Mouse (Mus musculus): ENCODE measurements around the gene Map3k19. TPM values are rescaled to one million over a fixed set of nuclear protein-coding genes. Genes with fewer than 3 reads are reported as not detected.

Map3k19 gene
- under 1 TPM in 1 of 2 experiments, not detected in 1; 0.05 TPM for total RNA-seq (2021)

DNA sequence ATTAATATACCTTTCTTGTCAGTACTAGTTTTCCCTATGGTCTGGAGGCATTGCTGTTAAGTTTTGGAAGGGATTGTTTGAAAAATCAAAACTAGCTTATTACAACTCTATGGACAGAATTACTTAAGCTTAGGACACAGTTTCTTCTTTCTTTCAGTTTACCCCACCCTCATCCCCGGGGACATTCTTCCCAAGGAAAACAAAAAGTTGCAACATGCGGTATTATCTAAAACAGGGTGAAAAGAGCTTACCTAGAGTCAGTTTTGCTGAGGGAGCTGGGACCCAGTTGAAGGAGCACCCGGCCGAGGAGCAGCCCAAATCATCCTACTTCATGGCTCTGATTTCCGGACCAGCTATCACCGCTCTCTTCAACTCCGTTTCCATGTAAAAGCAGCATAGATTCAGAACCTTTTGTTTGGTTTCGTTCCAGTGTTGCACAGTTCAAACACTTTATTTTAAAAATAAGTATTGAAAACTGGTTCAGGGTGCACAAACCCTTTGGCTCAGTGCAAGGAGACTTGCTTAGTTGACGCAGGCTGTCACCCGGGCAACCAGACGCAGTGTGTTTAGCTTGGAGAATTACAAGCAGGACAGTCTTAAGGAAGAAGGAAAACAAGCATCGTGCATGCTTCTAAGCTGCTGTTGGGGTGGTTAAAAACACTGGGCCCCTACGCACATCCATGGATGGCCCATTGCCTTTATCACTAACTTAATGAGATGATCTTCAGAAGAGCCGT, at the start of gene Map3k19:
Gene Map3k19, minus strand, starts transcription at position 546 of the 737 bp plus-strand sequence.
- intact Hi-C loops (cut with DNase I) = no loop called here
- peak in 1 of 2 experiments; percentile 29 for DNase-seq

DNA sequence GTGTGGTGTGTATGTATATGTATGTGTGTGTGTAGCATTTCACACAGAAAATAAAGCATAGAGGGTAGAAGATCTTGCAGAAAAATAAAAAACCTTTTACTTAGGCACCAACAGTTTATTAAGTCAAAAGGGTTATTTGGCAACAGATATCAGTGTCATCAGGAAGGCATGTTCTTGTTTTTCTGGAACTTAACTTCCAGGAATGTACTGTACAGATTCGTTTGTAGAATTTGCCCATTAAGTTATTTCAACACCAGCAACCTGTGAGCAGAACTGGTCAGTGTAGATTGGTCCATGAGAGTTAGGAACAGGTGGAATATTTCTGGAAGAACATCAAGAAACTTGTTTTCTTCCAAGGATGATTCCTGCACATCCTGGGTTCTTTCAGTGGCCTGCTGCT, 44.6 kb upstream of the Map3k19 start:
- intact Hi-C loops (cut with DNase I) = no loop called here
- no peak for DNase-seq

DNA sequence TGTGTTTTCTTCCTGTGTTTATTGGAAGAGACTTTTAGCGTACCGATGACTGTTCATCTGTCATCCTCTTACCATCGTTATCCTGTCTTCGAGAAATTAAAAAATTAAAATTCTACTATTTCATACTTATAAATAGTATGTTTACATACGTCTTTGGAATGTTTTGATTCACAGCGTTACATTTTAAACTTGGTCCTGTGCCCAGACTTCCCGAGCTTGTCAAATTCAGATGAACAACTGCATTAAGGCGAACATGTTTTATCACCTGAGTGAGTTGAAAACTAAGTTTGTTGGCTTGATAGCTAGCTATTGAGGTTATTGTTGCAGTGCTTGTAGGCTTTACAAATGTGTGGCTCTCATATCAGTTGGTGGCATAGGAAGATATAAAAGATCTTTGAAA, 14.4 kb upstream of the Map3k19 start:
- intact Hi-C loops (cut with DNase I) = loop anchor here (5.0 kb wide), 1 partner anchor 97 kb away; the partner anchor contains the start of gene Ccnt2
- DNase-seq = no peak

DNA sequence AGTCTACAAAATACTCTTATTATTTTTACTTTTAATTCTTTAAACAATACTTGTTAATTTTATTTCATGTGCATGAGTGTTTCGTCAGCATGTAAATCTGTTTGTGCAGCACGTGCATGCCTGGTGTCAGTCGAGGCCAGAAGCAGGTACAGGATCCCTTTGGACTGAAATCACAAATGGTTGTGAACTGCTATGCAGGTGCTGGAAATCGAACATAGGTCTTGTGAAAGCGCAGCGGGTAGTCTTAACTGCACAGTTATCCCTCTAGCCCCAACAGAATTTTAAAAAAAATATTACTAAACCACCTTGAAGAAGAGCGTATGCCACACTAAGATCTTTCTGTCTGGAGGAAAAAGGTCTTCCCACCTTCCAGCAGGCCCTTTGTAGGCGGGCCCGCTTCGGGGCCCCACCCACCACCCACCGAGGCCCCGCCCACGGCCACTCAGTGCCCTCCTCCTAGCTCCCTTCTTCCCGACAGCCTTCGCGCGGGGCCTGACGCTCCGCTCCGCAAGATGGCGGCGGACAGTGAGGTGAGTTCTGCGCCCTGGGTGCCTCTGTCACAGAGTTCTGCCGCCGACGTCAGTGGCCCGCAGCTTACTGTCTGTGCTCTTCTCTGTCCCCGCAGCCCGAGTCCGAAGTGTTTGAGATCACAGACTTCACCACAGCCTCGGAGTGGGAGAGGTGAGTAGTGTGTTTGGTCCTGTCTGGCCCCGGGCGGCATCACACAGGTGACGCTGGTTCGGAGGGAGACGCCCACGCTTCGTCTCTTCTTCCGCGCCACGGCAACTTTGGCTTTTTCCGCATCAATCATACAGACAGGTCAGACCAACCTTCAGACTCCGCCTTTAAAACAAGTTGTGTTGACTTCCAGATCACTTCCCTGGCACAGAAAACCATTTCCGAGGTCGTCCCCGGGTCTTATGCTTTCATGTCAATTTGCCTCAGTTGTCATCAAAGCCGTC, 13.8 kb upstream of the Map3k19 start, which contains the start of gene Rab3gap1:
Gene Rab3gap1, plus strand, starts transcription at position 474 of the 962 bp plus-strand sequence.
- intact Hi-C loops (cut with DNase I) = loop anchor here (5.0 kb wide), 1 partner anchor 96 kb away; the partner anchor contains the start of gene Ccnt2
- DNase-seq = peak; percentile 89

DNA sequence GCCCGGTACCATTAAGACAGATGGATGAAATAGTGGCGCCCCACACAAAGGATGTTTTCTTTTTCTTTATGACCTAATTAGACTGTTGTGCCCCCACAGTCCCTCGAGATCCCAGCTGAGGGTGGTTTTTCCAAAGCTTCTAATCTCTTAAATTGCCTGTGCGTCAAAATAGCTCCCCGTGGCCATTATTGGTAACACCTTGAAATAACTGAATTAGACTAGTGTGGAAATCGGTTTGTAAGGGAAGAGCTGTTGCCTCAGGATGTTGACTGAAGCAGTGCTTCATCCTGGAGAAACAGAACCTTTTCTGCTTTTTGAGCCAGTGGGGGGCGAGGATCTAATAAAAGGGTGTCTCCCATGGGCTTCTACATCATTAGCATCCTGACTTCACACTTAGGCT, 9.0 kb upstream of the Map3k19 start:
- DNase-seq = no peak
- intact Hi-C loops (cut with DNase I) = no loop called here

DNA sequence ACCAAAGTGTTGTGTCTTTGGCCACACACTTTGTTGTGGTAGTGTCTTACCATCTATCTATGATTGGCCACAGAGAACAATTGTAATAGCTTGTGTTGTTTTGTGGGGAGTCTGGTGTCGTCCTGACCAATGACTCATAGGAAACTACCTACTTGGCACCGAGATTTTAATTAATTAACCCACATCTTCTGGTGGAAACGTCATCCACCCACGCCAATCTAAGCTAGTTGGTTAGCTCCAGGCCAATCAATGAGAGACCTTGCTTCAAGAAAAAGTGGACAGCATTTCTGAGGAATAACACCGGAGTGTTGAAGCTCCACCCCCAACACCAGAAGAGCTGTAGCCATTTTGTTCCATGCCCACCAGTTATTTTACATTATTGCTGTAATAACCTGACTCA, 7.1 kb upstream of the Map3k19 start:
- no peak for DNase-seq
- intact Hi-C loops (cut with DNase I) = no loop called here

DNA sequence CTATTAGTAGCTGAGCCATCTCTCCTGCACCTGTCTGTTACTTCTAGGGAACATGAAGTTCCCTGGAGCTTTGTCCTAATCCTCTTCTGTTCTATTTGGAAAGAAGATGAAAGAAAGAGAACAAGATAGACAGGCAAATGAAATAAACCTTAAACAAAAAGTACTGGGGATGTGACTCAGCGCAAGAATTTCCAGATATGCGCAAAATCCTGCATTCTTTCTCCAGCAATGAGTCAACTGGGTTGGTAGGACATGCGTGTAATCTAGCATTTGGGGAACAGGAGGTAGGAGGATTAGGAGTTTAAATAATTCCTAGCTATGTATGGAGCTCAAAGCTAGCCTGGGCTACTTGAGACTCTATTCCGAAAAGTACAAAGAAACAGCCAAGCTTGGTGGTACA, 5.7 kb upstream of the Map3k19 start:
- no peak for DNase-seq
- intact Hi-C loops (cut with DNase I) = no loop called here

DNA sequence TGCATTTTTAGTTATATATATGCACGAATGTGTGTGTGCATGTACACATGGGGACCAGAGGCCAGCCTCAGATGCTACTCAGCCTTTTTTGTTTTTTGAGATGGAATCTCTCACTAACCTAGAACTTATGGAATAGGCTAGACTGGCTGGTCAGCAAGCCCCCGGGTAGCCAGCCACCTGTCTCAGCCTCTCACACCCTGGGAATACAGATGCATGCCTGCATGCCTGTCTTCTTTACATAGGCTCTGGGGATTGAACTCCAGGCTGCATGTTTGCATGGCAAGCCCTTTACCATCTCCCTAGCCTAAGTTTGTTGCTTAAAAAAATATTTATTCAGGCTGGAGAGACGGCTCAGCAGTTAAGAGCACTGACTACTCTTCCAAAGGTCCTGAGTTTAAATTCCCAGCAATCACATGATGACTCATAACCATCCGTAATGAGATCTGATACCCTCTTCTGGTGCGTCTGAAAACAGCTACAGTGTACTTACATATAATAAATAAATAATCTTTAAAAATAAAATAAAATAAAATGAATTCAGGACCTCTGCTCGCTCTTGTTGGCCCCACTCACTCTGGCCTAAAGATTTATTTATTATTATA, 5.1 kb upstream of the Map3k19 start:
- intact Hi-C loops (cut with DNase I) = no loop called here
- DNase-seq = no peak

DNA sequence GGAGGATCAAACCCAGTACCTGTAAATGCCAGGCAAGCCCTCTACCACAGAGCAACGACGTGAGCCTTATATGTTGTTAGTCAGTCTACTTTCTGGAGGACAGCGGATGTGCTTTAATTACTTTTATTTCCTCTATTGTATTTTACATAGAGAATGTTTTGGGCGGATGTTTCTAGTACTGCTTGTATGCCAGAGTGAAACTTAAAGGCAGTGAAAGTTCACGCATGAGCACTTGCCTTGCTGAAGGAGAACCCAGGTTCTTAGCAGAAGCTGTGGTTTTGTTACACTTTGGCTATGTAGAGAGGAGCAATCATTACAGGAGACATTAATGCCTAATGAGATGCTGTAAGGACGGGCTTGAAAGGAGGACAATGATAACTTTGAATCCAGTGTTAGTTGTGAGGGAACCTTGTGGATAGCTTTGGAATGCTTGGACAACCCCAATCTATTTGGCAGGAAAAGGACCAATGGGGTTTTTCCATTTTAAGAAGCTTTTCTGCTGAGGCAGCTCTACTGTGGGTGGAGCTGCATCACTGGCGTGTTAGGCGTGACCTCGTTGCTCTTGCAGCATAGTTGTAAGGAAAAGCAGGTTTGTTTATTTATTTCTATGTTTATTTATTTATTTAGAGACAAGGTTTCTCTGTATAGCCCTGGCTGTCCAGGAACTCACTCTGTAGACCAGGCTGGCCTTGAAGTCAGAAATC, 4.3 kb upstream of the Map3k19 start:
- no peak for DNase-seq
- intact Hi-C loops (cut with DNase I) = no loop called here

DNA sequence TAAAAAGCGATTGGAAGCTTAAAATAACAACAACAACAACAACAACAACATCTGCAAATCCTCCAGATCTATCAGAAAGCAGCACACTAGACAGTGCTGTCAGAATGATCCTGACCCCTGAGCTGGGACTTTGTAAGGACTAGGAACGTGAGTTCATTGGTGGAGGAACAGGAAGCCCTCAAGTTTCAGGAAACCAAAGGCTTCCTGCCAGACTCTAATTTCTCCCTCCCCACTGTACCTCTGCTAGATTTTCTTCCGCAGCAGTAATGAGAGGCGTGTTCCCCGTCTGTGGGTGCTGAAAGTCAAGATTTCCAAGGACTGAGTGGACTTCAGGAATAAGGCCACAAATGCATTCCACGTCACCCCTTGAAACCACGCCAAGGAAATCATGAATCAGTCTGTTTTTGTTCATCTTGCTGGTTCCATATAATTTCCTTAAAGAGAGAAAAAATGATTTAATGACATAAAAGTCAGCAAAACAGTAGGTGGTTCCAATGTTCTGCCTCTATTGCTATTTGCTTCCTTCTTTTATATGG, 4.7 kb downstream of the Map3k19 start:
- intact Hi-C loops (cut with DNase I) = no loop called here
- DNase-seq = no peak

DNA sequence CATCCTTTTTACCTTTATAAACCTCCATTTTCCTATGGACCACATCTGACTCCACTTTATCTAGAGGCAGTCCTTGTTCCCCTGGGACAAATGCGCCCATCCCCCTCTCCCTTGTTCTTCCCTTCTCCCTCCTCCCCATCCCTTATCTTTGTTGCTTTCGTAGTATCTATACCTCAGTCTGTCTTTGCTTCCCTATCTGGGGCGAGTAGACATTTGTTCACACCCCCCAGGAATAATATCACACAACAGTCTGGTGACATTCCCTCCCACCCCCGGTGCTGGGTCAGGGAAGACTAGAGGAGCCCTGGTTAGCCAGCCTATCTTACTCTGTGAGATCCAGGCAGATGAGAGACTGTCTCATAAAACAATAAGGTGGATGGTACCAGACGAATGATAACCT, 9.4 kb downstream of the Map3k19 start:
- DNase-seq = no peak
- intact Hi-C loops (cut with DNase I) = no loop called here

DNA sequence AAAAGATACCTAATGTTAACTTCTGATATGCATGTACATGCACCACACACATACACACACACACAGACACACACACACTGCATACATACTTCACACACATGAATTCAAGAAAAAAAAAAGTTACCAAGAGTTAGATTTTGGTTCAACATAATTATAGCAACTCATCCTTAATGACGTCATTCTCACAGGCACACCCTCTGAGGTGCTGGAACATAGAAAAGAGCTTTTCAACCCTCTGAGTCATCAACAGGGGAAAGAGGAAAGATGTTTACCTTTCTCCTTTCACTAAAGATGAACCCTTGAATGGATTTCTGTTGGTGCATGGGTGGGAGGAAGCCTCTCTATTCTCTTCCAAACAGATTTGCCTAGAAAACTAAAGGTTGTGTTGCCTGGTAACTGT, 16.2 kb downstream of the Map3k19 start:
- intact Hi-C loops (cut with DNase I) = no loop called here
- DNase-seq = no peak

DNA sequence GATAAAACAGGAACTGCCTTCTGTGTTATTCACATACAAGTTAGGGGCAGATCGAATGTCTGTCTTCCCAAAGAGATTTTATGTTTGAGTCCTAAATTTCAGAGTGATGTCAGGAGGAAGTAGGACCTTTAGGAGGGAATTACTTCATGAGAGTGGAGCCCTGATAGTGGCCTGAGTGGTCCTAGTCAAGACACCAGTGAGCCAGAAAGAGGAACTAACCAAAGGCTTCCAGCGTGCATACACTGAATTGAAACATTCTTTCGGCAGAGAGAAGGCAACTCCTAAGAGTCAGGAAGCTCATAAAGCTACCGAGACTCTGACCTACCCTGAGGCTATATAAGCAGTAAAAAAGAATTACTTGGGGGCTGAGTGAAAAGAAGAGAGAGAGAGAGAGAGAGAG, 18.2 kb downstream of the Map3k19 start:
- DNase-seq = no peak
- intact Hi-C loops (cut with DNase I) = no loop called here

DNA sequence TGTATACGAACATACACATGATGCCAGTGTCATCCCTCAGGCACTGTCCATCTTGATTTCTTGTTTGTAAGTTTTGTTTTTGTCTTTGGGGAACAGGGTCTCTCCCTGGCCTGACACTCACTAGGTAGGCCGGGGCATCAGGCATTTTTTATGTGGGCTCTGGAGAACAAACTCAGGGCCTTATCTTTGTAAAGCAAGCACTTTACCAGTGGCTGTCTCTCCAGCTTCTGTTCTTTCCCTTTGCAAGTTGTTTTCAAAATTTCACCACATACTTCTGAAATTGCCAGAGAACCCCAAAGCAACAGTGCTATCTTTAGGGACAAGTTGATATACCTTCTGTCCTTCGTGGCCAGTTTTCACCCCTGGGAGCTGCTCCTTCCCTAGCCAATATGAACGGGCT, 20.6 kb downstream of the Map3k19 start:
- intact Hi-C loops (cut with DNase I) = no loop called here
- DNase-seq = no peak

DNA sequence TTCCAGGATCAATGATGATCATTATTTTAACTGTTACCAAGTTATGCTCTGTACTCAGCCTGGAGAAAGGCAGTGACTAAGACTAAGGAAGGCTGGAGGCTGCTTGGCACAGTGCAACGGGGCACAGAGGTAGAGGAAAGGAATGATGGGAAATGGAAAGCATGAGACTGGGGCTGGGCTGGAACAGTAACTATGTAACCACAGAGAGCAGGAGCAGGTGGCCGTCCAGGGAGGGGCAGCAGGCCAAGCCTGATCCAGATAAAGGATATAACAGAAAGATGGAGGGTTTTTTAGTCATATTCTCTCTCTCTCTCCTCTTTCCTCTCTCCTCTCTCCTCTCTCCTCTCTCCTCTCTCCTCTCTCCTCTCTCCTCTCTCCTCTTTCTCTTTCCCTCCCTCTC, 21.1 kb downstream of the Map3k19 start:
- intact Hi-C loops (cut with DNase I) = no loop called here
- DNase-seq = no peak

DNA sequence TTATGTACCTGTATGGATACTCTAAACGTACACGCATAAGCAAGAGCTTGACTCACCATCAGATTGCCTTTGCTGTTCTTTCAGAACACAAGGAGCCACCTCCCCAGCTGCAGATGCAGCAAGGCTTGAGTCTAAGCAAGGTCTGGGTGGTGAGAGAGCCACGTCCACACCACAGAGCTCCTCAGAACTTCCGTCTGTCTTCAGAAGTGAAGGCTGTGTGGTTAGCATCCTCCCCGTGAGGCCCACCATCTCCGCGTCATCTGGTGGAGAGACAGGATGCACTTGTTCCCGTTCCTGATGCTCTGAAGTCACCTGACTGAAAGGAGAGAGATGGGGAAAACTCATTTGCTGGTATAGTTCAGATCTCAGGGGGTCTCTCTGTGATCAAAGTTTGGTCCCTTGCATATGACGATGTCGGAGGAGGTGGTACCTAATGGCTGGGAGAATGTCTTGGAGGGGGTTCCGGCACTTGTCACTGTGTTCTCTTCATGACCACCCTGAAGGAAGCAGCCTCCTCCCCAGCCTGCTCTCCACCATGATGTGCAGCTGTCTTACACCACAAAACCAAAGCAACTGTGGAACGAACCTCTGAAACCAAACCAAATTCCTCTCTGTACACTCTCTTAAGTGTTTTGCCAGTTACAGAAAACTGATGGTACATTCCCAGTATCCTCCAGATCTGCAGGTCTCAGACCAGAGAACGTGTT, 24.5 kb downstream of the Map3k19 start:
- DNase-seq = no peak
- intact Hi-C loops (cut with DNase I) = no loop called here

DNA sequence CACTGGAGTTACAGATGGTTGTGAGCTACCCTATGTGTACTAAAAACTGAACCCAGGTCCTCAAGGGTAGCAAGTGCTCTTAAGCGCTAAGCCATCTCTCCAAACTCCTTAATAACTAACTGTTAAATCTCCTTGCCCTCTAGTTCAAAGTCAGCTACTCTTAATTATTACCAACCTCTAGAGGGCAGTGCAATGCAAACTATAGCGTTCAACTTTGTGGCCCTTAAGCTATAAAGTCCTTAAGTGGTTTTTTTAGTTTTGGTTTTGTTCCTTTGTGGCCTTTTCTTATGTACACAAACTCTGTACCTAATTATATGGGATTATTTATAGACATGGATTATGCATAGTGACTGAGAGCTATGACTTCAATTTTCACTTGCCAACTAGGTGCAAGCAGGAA, 27.5 kb downstream of the Map3k19 start:
- intact Hi-C loops (cut with DNase I) = loop anchor here (5.0 to 10.0 kb wide), 5 partner anchors 90 to 1007 kb away; no protein-coding TSS in a partner anchor
- peak; percentile 13 to 15 for DNase-seq

DNA sequence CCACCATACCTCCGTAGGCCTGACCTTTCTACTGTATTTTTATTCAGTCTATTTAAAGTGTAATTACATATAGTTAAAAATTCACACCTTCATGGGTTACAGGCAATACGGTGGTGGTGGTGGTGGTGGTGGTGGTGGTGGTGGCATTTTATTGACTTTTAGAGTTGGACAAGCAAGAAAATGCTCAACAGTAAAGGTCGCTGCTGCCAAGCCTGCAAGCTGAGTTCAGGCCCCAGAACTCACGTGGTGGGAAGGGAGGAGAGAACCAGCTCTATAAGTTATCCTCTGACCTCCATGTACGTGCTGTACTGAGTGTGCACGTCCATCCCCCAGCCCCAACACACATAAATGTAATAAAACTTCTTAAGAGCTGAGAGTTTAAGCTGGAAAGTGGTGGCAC, 38.5 kb downstream of the Map3k19 start:
- DNase-seq = no peak
- intact Hi-C loops (cut with DNase I) = no loop called here

DNA sequence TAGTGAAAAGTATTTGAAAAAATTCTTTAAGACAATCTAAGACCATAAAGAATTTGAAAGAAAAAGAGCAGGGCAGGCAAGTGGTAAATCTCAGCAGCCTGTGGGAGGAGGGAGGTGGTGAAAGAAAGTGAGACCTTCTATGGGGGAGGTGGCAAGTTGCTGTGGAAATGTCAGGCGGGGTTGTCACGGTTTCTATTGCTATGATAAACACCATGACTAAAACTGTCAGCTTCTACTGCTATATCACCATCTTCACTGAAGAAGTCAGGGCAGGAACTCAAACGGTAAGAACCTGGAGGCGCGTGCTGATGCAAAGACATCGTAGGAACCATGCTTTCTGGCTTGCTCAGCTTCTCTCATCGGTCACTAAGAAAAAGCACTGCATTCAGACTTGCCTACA, 41.9 kb downstream of the Map3k19 start:
- no peak for DNase-seq
- intact Hi-C loops (cut with DNase I) = no loop called here

DNA sequence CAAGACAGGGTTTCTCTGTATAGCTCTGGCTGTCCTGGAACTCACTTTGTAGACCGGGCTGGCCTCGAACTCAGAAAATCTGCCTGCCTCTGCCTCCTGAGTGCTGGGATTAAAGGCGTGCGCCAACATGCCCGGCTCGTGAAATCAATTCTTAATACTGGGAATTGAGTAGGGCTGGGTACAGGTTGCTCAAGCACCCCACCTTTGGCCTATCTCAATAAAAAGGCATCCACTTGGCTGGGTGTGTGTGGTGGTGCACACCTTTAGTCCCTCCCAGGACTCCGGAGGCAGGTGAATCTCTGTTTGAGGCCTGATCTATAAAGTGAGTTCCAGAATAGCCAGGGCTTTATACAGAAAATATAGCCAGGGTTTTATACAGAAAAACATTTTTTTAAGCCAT, 46.2 kb downstream of the Map3k19 start:
- no peak for DNase-seq
- intact Hi-C loops (cut with DNase I) = no loop called here

Data from heart, postnatal 36 days (tissue).